Comparison of ENCODE assay signal across 8 mouse cellular contexts in the genomic region with DNA sequence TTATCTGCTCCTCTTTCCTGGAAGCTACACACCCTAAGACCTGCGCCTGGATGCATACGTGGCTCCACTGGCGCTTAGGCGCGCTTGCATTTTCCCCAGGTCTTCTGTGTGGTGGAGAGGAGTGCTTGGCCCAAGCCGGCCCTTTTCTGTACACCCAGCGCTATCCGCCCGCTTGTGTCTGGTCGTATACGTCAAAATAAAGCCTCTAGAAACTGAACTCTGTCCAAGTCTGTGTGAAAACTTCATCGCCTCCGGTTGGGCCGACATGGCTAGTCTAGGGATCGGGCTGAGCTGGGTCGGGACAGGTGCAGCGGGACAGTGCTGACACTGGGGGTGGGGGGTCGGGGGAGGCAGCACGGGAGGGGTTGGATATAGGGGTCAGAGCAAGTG. TPM values are rescaled to one million over a fixed set of nuclear protein-coding genes. Genes with fewer than 3 reads are reported as not detected.
DNase-seq lines count a peak whose midpoint lies in the region; ATAC-seq and TF ChIP-seq lines count a peak whose summit lies in the region.

No protein-coding gene starts in this region.

- H3K27ac ChIP-seq in cerebellum, adult 2 months (ENCODE audit: insufficient read depth, low read length), result no peak overlapping the region
- peak overlapping the region; percentile 44 for H3K27ac ChIP-seq in liver, embryonic 11.5 days (ENCODE audit: low read depth, low read length)

- peak overlapping the region; percentile 98 for H3K4me3 ChIP-seq in cerebellum, adult 2 months (replicated peaks; ENCODE audit: insufficient read depth, low read depth, low read length)
- peak overlapping the region; percentile 91 for H3K4me3 ChIP-seq in liver, embryonic 11.5 days (ENCODE audit: low read depth, low read length)

- H3K9ac ChIP-seq in liver, embryonic 11.5 days (ENCODE audit: low read depth, low read length), result peak overlapping the region; percentile 42

- H3K36me3 ChIP-seq in liver, embryonic 11.5 days (ENCODE audit: control insufficient read depth, insufficient read depth, low read length), result peaks cover 28% of the 10 kb centered on the region

- no peaks in the 10 kb centered on the region for H3K9me3 ChIP-seq in liver, embryonic 11.5 days (ENCODE audit: control insufficient read depth, low read length)

- peaks cover 5% of the 10 kb centered on the region; the same call in 1 of the 2 replicates for H3K4me1 ChIP-seq in cerebellum, adult 2 months (ENCODE audit: control insufficient read depth, insufficient read depth, low read length)
- H3K4me1 ChIP-seq in liver, embryonic 11.5 days (replicated peaks; ENCODE audit: control insufficient read depth, insufficient read depth, low read length), result peaks cover 41% of the 10 kb centered on the region

- no peak for TF ChIP-seq CTCF in cerebellum, adult 2 months (IDR thresholded peaks at IDR 0.05; ENCODE audit: borderline replicate concordance, insufficient read depth, low read depth, low read length)

- H3K27me3 ChIP-seq in cerebellum, adult 2 months (ENCODE audit: control insufficient read depth, insufficient read depth, low read length), result no peaks in the 10 kb centered on the region
- H3K27me3 ChIP-seq in liver, embryonic 11.5 days (replicated peaks; ENCODE audit: control insufficient read depth, insufficient read depth, low read length), result no peaks in the 10 kb centered on the region

- ATAC-seq in liver, embryonic 11.5 days (replicated peaks; ENCODE audit: low FRiP score), result peak; percentile 12

- peak overlapping the region; percentile 68 for H3K4me2 ChIP-seq in liver, embryonic 11.5 days

- 2% methylated on average over 19 of the region's 19 CpGs for WGBS in cerebellum, adult 2 months
- 1% methylated on average over 19 of the region's 19 CpGs for WGBS in liver, embryonic 11.5 days

- DNase-seq in cerebellum, adult 2 months, result no peak
- DNase-seq in cerebellum, postnatal 4 days (ENCODE audit: low spot score in 2 of 2), result no peak
- DNase-seq in urinary bladder, adult 2 months (ENCODE audit: low spot score), result peak; percentile 41
- no peak for DNase-seq in urinary bladder, postnatal 36 days (ENCODE audit: low spot score in 2 of 2)
- DNase-seq in liver, embryonic 11.5 days (ENCODE audit: low spot score), result no peak
- no peak for DNase-seq in thymus, postnatal 4 days
- no peak for DNase-seq in left cerebral cortex, adult 9 months (ENCODE audit: low spot score in 2 of 2)
- no peak for DNase-seq in right cerebral cortex, adult 2 months (ENCODE audit: low spot score in 2 of 2)

- no peak for TF ChIP-seq POLR2A in cerebellum, adult 2 months (IDR thresholded peaks at IDR 0.05; ENCODE audit: borderline replicate concordance, insufficient read depth, low read length)

RNA-seq across cellular contexts. Expression of a gene that starts 0.5 kb away (rescaled TPM):
- polyA plus RNA-seq in cerebellum, adult 2 months (2012; rRNA removed), result 16.5 and 28.7 TPM in 2 replicates
- polyA plus RNA-seq in urinary bladder, adult 2 months (2012; rRNA removed), result 18.8 and 23.9 TPM in 2 replicates
- polyA plus RNA-seq in liver, embryonic 11.5 days (2014; fragmentation: Nextera tagmentation; extraction: Ambion mirVana), result 26.5 and 30.0 TPM in 2 replicates

RNA-seq across cellular contexts. Expression of a gene that starts 4.4 kb away (rescaled TPM):
- polyA plus RNA-seq in cerebellum, adult 2 months (2012; rRNA removed), result 2.7 TPM in 2 replicates
- polyA plus RNA-seq in urinary bladder, adult 2 months (2012; rRNA removed), result 2.3 and 2.6 TPM in 2 replicates
- 2.3 TPM in 2 replicates for polyA plus RNA-seq in liver, embryonic 11.5 days (2014; fragmentation: Nextera tagmentation; extraction: Ambion mirVana)

RNA-seq across cellular contexts. Expression of a gene that starts 31.7 kb away (rescaled TPM):
- polyA plus RNA-seq in cerebellum, adult 2 months (2012; rRNA removed), result 0.13 TPM in 1 of 2 replicates, not detected in the other
- 5.6 and 6.2 TPM in 2 replicates for polyA plus RNA-seq in urinary bladder, adult 2 months (2012; rRNA removed)
- polyA plus RNA-seq in liver, embryonic 11.5 days (2014; fragmentation: Nextera tagmentation; extraction: Ambion mirVana), result 9.7 and 12.5 TPM in 2 replicates

RNA-seq across cellular contexts. Expression of a gene that starts 34.6 kb away (rescaled TPM):
- polyA plus RNA-seq in cerebellum, adult 2 months (2012; rRNA removed), result 184 and 213 TPM in 2 replicates
- polyA plus RNA-seq in urinary bladder, adult 2 months (2012; rRNA removed), result 54.6 and 60.6 TPM in 2 replicates
- 59.1 and 59.2 TPM in 2 replicates for polyA plus RNA-seq in liver, embryonic 11.5 days (2014; fragmentation: Nextera tagmentation; extraction: Ambion mirVana)

RNA-seq across cellular contexts. Expression of a gene that starts 45.8 kb away (rescaled TPM):
- 69.6 and 83.5 TPM in 2 replicates for polyA plus RNA-seq in cerebellum, adult 2 months (2012; rRNA removed)
- polyA plus RNA-seq in urinary bladder, adult 2 months (2012; rRNA removed), result 58.4 and 64.1 TPM in 2 replicates
- polyA plus RNA-seq in liver, embryonic 11.5 days (2014; fragmentation: Nextera tagmentation; extraction: Ambion mirVana), result 159 and 167 TPM in 2 replicates
